Mouse (Mus musculus) kidney, embryonic 15.5 days (tissue): ENCODE results near the gene Gm17617. TPM values are rescaled to one million over a fixed set of nuclear protein-coding genes. Genes with fewer than 3 reads are reported as not detected.

ENCODE experiments used
- ATAC-seq: fragments of 200-750 bp; cut with Nextera tagmentation; replicated peaks from 2 replicates; pipeline ENCODE4 v1.8.0; 2017; ENCODE audit warnings: moderate TSS enrichment; ENCODE audit not compliant: low FRiP score
- H3K27ac ChIP-seq: fragments of 300-500 bp; sonication (generic); 2 replicates; pipeline ENCODE4 v1.5.1; 2015; ENCODE audit warnings: mild to moderate bottlenecking, inconsistent platforms
- H3K27me3 ChIP-seq: fragments of 300-500 bp; sonication (generic); 2 replicates; pipeline ENCODE4 v1.6.1; 2015; ENCODE audit warnings: inconsistent platforms
- H3K36me3 ChIP-seq: fragments of 300-500 bp; sonication (generic); 2 replicates; pipeline ENCODE4 v1.6.1; 2015; ENCODE audit warnings: inconsistent platforms
- H3K4me1 ChIP-seq: fragments of 300-500 bp; sonication (generic); 2 replicates; pipeline ENCODE4 v1.6.1; 2015; ENCODE audit warnings: inconsistent platforms
- H3K4me2 ChIP-seq: fragments of 300-500 bp; sonication (generic); 2 replicates; pipeline ENCODE4 v1.6.1; 2015; ENCODE audit warnings: moderate library complexity, mild to moderate bottlenecking, inconsistent platforms
- H3K4me3 ChIP-seq: fragments of 300-500 bp; sonication (generic); replicated peaks from 2 replicates; pipeline ENCODE4 v1.5.1; 2015; ENCODE audit warnings: mild to moderate bottlenecking, inconsistent platforms
- H3K9ac ChIP-seq: fragments of 300-500 bp; sonication (generic); 2 replicates; pipeline ENCODE4 v1.6.1; 2015; ENCODE audit warnings: mild to moderate bottlenecking, inconsistent platforms
- H3K9me3 ChIP-seq: fragments of 300-500 bp; sonication (generic); replicated peaks from 2 replicates; pipeline ENCODE4 v1.6.1; 2016; ENCODE audit warnings: inconsistent platforms
- WGBS: fragments of 180-500 bp; shearing (Covaris S2); methylation state at CpG from one replicate; pipeline ENCODE4 v1.1.7; 2015; ENCODE audit warnings: mixed read lengths; 5-methylcytosine and 5-hydroxymethylcytosine counted together
- polyA plus RNA-seq: library from polyadenylated mRNA; unstranded; fragments of >200 nt; fragmentation: Nextera tagmentation; extraction: Ambion mirVana; gene quantifications from 2 replicates; pipeline ENCODE4 v1.2.1, GENCODE M21; 2015

Gm17617 gene
- polyA plus RNA-seq, 1 experiment from 2014 or later: not detected

DNA sequence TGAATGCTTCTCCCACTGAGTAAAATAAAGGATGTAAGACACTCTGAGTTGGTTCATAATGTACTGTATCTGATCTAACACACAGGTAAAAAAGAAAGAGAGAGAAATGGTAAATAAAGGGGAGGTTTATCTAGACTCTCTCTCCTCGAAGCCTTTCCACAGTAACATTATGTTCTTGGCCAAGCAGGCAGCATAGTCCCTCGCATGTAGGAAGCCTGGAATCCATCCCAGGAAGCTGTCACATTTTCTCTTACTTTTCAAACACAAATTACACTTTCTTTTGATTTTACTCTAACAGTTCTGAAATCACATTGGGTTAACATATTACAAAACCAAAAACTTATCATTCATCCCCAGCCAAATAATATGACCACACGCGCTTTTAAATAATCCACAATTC, 40.8 kb downstream of the Gm17617 start:
- H3K9me3 ChIP-seq: no peaks in the 10 kb centered on the region
- H3K4me1 ChIP-seq: no peaks in the 10 kb centered on the region
- no peak overlapping the region for H3K27ac ChIP-seq
- H3K27me3 ChIP-seq: no peaks in the 10 kb centered on the region
- H3K36me3 ChIP-seq: peaks cover 19% of the 10 kb centered on the region
- H3K4me3 ChIP-seq: no peak overlapping the region
- ATAC-seq: no peak
- no peak overlapping the region for H3K4me2 ChIP-seq
- 88% methylated on average over 4 of the region's 4 CpGs for WGBS
- no peak overlapping the region for H3K9ac ChIP-seq

Other genes with a start within 250 kb of the Gm17617 start
- gene Unc5a, start 184.1 kb downstream of the Gm17617 start, polyA plus RNA-seq: 2.5 and 2.7 TPM in 2 replicates
- 0.77 and 0.91 TPM in 2 replicates for gene Hk3, start 112.2 kb downstream of the Gm17617 start, polyA plus RNA-seq
- gene Uimc1, start 33.2 kb downstream of the Gm17617 start, polyA plus RNA-seq: 23.9 and 24.3 TPM in 2 replicates
- 20.0 and 21.5 TPM in 2 replicates for gene Zfp346, start 28.2 kb downstream of the Gm17617 start, polyA plus RNA-seq
- gene Fgfr4, start 19.1 kb upstream of the Gm17617 start, polyA plus RNA-seq: 16.4 and 19.8 TPM in 2 replicates
- gene Nsd1, start 76.2 kb upstream of the Gm17617 start, polyA plus RNA-seq: 65.1 and 66.9 TPM in 2 replicates
- 439 and 464 TPM in 2 replicates for gene Prelid1, start 187.0 kb upstream of the Gm17617 start, polyA plus RNA-seq
- 81.9 and 87.7 TPM in 2 replicates for gene Rab24, start 188.4 kb upstream of the Gm17617 start, polyA plus RNA-seq
- 26.8 and 31.0 TPM in 2 replicates for gene Mxd3, start 196.3 kb upstream of the Gm17617 start, polyA plus RNA-seq
- 115 and 118 TPM in 2 replicates for gene Lman2, start 229.2 kb upstream of the Gm17617 start, polyA plus RNA-seq
- gene Rgs14, start 236.2 kb upstream of the Gm17617 start, polyA plus RNA-seq: 1.1 and 1.3 TPM in 2 replicates